Mouse (Mus musculus): Measurements from ENCODE around the gene Kcnj11.

Kcnj11 gene

GRCm38 (mm10) chr7:46104256-46104915, 3.8 kb upstream of the Kcnj11 start:
- no peak for DNase-seq (ENCODE audit: low read depth in 2 of 2, low spot score in 2 of 2)

DNA sequence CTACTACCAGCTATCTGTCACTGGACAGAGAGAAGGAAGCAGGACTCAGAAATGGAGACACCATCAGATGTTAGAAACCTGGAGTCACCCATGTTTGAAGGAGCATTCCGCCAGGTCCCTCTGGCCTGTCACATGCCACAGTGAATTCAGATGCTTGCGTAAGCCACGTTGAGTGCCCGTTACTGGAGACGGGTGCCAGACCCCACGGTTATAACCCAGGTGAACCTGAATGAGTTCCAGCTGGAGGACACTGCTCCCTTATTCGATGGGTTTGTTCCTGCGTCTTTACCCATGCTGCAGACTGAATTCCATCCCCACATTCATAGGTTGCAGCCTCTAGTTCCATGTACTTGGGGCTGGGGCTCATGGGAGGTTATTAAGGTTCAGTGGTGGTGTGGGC, 3.2 kb upstream of the Kcnj11 start:
- no peak for DNase-seq (ENCODE audit: low read depth in 2 of 2, low spot score in 2 of 2)

DNA sequence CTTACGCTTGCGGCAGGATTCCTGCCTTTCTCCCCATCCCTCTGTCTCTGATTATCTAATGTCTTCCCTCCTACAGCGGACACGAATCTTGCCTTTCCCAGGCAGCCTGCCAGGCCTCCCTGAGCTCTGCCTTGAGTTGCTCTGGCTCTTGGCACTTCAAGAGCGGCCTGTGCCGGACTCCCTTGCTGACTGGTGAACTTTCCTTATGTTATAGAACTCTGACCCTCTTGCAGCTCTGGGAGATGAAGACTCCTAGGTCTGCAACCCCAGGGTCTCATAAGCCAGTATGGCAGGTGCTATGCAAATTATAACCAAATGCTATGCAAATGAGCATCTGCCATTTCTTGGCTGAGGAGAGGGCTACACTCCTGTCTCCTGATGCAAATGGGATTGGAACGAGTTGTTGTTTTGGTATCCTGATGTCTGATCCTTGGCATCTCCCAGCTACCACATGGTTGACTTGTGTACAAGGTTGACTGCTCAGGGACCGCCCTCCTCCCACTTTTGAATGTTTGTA, 2.6 kb upstream of the Kcnj11 start:
- no peak for DNase-seq (ENCODE audit: low read depth in 2 of 2, low spot score in 2 of 2)

DNA sequence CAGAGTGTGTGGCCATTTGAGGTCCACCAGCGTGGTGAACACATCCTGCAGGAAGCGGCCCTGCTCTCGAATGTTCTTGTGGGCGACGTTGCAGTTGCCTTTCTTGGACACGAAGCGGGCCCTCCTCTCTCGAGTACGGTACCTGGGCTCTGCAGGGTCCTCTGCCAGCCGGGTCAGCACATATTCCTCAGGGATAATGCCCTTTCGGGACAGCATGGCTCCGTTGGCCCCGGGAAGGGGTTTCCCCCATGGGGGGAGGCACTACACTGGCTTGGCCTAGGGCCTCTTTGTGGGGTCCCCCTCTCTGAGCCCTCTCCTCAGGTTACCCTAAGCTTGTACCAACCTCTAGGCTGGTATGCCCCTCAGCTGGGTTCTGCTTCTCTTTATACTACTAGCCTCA, 882 bp downstream of the Kcnj11 start:
- no peak for DNase-seq (ENCODE audit: low read depth in 2 of 2, low spot score in 2 of 2)

DNA sequence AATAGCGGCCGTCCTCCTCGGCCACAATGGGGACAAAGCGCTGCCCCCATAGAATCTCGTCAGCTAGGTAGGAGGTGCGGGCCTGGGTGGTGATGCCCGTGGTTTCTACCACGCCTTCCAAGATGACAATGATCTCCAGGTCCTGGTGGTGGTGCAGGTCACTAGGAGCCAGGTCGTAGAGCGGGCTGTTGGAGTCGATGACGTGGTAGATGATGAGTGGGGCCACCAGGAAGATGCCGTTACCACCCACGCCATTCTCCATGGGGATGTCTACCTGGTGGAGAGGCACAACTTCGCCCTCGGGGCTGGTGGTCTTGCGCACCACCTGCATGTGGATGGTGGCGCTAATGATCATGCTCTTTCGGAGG, 1.7 kb downstream of the Kcnj11 start:
- no peak for DNase-seq (ENCODE audit: low read depth in 2 of 2, low spot score in 2 of 2)

DNA sequence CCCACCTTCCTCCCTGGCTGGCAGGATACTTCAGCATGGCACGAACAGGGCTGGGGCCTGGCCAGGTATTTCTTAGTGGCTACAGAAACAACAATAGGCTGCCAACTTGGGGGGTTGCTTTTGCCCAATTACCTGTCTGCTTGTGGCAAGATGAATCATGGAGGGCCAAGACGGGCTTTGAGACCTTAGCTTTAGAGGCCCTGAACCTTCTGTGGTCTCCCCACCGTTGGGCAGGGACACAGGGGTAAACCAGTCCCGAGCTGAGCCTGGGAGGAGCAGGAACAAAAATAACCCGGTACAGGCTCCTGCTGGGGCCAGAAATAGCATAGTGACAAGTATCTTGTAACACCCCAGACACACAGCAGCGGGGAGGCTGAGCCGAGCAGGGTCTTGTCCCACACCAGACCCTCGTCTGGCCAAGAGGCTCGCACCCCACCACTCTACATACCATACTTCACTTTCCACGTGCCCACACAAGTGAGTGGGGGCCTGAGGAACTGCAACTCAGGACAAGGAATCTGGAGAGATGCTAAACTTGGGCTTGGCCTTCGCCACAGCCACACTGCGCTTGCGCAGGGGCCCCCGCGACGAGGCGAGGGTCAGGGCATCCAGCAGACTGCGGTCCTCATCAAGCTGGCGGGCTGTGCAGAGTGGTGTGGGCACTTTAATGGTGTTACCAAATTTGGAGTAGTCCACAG, 2.2 kb downstream of the Kcnj11 start:
- no peak for DNase-seq (ENCODE audit: low read depth in 2 of 2, low spot score in 2 of 2)

- DNase-seq (ENCODE audit: low read depth in 2 of 2, low spot score in 2 of 2): no peak
Measured at GRCm38 (mm10) chr7:46097319-46097783, 3.2 kb downstream of the Kcnj11 start.

GRCm38 (mm10) chr7:46096136-46096535, 4.4 kb downstream of the Kcnj11 start:
- DNase-seq (ENCODE audit: low read depth in 2 of 2, low spot score in 2 of 2): peak; percentile 39 to 56

DNA sequence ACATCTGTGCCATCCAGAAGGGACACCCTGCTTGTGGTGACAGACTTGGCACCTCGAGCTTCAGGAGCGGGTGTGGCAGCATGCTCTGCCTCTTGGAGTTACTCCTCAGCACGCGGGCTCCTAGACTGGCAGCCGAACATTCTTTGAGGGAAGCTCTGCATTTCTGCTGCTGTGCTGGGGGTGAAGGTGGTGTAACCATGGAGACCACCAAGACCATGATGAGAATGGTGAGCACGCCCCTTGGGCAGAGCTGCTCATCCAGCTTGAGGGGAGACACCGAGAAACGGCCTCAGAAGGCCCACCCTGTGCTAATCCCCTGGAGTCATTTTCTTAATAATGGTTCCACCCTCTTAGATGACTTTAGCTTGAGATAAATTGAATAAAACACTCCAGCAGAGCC, 7.8 kb downstream of the Kcnj11 start:
- DNase-seq (ENCODE audit: low read depth in 2 of 2, low spot score in 2 of 2): no peak

DNA sequence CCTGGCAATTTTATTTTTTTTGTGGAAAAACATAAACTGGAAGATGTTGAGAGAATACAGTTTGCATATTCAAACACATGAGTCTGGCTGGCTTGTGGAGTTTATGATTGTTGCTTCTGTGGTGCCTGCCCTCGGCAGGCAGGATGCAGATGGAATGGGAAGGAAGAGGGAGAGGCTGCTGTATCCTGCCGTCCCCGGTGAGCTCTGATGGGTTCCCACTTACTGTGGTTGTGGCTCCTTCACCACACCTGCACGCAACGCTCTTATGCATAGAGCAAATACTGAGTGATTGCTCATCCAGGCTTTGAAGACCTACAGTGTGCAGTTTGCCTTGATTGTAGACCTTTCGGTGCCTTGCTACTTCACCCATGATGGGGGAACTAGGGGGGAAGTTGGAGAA, 12.3 kb downstream of the Kcnj11 start:
- no peak for DNase-seq (ENCODE audit: low read depth in 2 of 2, low spot score in 2 of 2)

GRCm38 (mm10) chr7:46086378-46086777, 14.2 kb downstream of the Kcnj11 start:
- DNase-seq (ENCODE audit: low read depth in 2 of 2, low spot score in 2 of 2): no peak

- no peak for DNase-seq (ENCODE audit: low read depth in 2 of 2, low spot score in 2 of 2)
Measured at GRCm38 (mm10) chr7:46084839-46085513, 15.6 kb downstream of the Kcnj11 start.

DNA sequence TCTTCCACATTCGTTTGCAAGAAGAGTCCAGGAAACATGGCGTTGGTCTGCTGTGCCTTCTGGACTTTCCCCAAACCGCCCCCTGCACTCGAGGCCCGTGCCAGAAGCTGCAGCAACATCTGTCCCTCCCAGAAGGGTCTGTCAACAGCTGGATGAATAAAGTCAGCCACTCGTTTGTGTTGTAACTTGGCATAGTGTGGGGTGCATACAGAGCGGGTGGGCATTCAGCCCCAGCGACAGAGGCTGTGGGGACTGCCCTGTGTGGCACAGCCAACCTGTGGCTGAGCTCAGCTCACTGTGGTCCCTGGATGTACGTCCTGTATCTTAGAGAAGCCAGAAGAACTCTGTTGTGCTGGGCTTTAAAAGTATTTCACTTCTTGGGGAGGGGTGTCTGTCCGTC, 16.5 kb downstream of the Kcnj11 start:
- DNase-seq (ENCODE audit: low read depth in 2 of 2, low spot score in 2 of 2): no peak

DNA sequence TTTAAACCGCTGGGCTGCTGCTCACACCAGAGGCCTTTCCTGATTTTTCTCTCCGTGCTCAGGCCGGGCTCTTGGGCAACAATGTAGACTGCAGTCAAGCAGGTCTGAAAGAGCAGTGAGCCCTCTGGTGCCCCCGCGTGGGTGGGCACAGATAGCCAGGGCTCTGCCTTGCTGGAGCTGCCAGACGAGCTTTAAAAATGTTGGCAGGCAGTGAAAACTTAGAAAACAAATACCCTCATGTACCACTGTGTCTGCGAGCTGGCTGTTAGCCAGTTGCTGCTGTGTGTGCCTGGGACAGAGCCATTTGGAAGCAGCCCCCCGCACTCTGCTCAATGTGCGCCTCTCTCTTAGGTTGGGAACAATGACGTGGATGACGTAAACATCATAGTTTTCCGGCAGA, 22.9 kb downstream of the Kcnj11 start:
- DNase-seq (ENCODE audit: low read depth in 2 of 2, low spot score in 2 of 2): no peak

GRCm38 (mm10) chr7:46076844-46077243, 23.7 kb downstream of the Kcnj11 start:
- DNase-seq (ENCODE audit: low read depth in 2 of 2, low spot score in 2 of 2): no peak

- no peak for DNase-seq (ENCODE audit: low read depth in 2 of 2, low spot score in 2 of 2)
Measured at GRCm38 (mm10) chr7:46068831-46069230, 31.7 kb downstream of the Kcnj11 start.

DNA sequence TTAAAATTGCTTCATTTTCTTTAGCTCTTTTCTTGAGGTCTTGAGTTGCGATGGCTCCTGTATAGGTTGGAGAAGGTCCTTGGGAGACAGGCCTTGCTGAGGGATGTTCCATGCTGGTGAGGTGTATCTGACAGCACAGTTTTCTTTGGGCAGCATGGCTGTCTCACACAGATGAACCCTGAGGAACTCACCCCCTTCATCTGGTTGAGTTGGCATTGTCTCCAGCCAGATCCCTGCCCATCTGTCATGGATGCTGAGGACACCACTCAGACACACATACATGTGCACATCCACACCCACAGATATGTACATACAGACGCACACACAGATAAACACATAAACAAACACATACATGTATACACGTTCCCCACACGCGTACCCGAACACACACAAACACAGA, 37.3 kb downstream of the Kcnj11 start:
- DNase-seq (ENCODE audit: low read depth in 2 of 2, low spot score in 2 of 2): no peak

GRCm38 (mm10) chr7:46061614-46062013, 39.0 kb downstream of the Kcnj11 start:
- no peak for DNase-seq (ENCODE audit: low read depth in 2 of 2, low spot score in 2 of 2)

DNA sequence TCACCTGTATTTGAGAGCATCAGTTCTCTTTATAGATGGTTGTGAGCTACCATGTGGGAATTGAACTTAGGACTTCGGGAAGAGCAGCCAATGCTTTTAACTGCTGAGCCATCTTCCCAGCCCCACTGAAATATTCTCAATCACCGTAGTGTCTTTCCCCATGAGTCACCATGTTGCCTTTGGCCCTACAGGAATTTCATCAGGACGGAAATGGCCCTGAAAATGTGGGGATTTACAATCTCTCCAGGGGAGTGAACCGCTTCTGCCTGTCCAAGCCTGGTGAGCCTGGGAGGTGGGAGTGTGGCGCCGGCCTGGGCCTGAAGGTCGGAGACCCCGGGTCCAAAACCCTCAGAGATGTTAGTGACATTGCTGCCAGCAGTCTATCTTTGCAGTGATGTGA, 39.9 kb downstream of the Kcnj11 start:
- DNase-seq (ENCODE audit: low read depth in 2 of 2, low spot score in 2 of 2): no peak

DNA sequence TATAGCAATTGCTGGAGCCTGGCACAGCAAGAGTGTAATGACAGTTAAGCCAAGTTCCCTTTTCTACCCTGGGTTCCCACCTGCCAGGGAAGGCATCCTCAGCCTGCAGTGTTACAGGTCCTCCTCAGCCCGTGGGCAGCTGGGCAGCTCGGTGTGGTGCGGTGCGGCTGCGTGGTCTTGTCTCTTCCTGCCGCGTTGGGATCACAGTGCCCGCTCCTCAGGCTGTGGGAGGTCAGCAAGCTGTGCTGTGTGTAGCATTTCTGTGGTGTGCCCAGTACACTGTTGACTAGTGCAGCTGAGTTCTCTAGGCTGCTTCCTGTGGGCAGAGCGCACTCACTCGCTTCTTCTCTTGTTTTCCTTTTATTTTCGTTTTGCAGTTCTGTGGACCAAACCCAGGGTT, 41.7 kb downstream of the Kcnj11 start:
- DNase-seq (ENCODE audit: low read depth in 2 of 2, low spot score in 2 of 2): peak; percentile 3 to 12

DNA sequence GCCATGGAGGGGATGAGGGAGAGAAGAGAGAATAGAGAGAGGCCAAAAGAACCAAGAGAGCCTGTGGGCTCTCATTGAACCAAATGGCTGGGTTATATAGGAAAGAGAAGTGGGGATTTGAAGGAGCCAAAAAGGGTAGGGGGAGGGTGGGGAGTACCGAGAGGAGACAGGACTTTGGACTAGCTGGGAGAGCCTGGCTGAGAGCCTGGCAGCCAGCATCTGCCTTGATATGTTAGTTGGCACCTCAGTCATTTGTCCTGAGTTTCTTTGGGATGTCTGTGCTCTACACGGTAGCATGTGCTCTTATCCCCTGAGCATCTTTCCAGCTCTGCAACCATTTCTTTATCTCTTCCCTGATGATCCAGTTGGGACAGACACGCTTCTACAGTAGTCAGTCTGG, 47.0 kb downstream of the Kcnj11 start:
- no peak for DNase-seq (ENCODE audit: low read depth in 2 of 2, low spot score in 2 of 2)

DNA sequence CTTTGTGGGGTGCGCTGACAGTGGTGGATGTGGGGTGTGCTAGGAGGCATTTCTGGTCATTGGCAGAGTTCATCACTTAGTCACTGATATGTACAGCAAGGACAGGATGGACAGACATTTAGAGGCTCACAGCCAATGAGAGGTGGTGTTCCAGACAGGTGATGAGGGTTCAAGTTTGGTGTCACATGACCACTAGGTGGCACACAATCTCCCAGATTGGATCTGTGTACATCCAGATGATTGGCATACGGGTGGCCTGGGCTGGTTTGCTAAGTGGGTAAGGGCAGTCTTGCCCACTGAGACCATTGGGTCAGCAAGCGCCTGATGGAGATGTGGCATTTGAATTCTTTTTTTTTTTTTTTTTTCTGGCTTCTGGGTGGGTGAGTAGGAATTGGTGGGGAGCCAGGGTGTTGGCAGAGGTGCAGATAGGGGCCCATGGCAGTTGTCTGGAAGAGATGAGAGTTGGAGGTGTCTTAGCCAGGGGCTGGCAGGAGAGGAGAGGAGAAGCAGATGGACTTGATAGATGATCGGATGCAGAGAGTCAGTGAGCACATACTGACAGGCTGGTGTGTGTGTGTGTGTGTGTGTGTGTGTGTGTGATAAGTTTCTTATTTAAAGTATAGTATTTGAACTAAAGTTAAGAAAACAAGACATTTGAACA, 48.3 kb downstream of the Kcnj11 start:
- DNase-seq (ENCODE audit: low read depth in 2 of 2, low spot score in 2 of 2): no peak

Data from CD8-positive naive resting alpha-beta T cell, adult 2 months (primary cell).